Mouse (Mus musculus) liver, embryonic 15.5 days (tissue): ENCODE measurements around the gene Coq10a. TPM values are rescaled to one million over a fixed set of nuclear protein-coding genes. Genes with fewer than 3 reads are reported as not detected.

Experiments used
- ATAC-seq: fragments of 200-750 bp; cut with Nextera tagmentation; 2 replicates; pipeline ENCODE4 v1.8.0; 2017; ENCODE audit warnings: moderate number of reproducible peaks, mild to moderate bottlenecking, moderate library complexity; ENCODE audit not compliant: insufficient read depth
- H3K27ac ChIP-seq: fragments of 300-500 bp; sonication (generic); replicated peaks from 2 replicates; pipeline ENCODE4 v1.5.1; 2015; ENCODE audit warnings: mild to moderate bottlenecking, inconsistent platforms
- H3K27me3 ChIP-seq: fragments of 300-500 bp; sonication (generic); 2 replicates; pipeline ENCODE4 v1.6.1; 2015; ENCODE audit warnings: mild to moderate bottlenecking, inconsistent platforms
- H3K36me3 ChIP-seq: fragments of 300-500 bp; sonication (generic); replicated peaks from 2 replicates; pipeline ENCODE4 v1.6.1; 2015; ENCODE audit warnings: moderate library complexity, mild to moderate bottlenecking, inconsistent platforms
- H3K4me1 ChIP-seq: fragments of 300-500 bp; sonication (generic); replicated peaks from 2 replicates; pipeline ENCODE4 v1.6.1; 2015; ENCODE audit warnings: inconsistent platforms
- H3K4me2 ChIP-seq: fragments of 300-500 bp; sonication (generic); 2 replicates; pipeline ENCODE4 v1.6.1; 2015; ENCODE audit warnings: moderate library complexity, mild to moderate bottlenecking, inconsistent platforms
- H3K4me3 ChIP-seq: fragments of 300-500 bp; sonication (generic); replicated peaks from 2 replicates; pipeline ENCODE4 v1.5.1; 2015; ENCODE audit warnings: mild to moderate bottlenecking, inconsistent platforms
- H3K9ac ChIP-seq: fragments of 300-500 bp; sonication (generic); 2 replicates; pipeline ENCODE4 v1.6.1; 2015; ENCODE audit warnings: moderate library complexity, mild to moderate bottlenecking, inconsistent platforms
- H3K9me3 ChIP-seq: fragments of 300-500 bp; sonication (generic); replicated peaks from 2 replicates; pipeline ENCODE4 v1.6.1; 2016; ENCODE audit warnings: inconsistent platforms
- WGBS: fragments of 180-500 bp; shearing (Covaris S2); methylation state at CpG from one replicate; pipeline ENCODE4 v1.1.7; 2015; ENCODE audit warnings: mixed read lengths; ENCODE audit not compliant: insufficient replicate concordance; 5-methylcytosine and 5-hydroxymethylcytosine counted together
- polyA plus RNA-seq: library from polyadenylated mRNA; unstranded; fragments of >200 nt; fragmentation: Nextera tagmentation; extraction: Ambion mirVana; gene quantifications from 2 replicates; pipeline ENCODE4 v1.2.1, GENCODE M21; 2015

The Coq10a gene
- polyA plus RNA-seq, 1 experiment from 2014 or later: 5.2 TPM

GRCm38 (mm10) chr10:128372989-128373748, 4.4 kb upstream of the Coq10a start:
- H3K4me1 ChIP-seq: peaks cover 48% of the 10 kb centered on the region
- no peaks in the 10 kb centered on the region for H3K9me3 ChIP-seq
- no peak overlapping the region for H3K4me3 ChIP-seq
- peak overlapping the region; percentile 29; the same call in 1 of the 2 replicates for H3K27ac ChIP-seq
- H3K36me3 ChIP-seq: no peaks in the 10 kb centered on the region
- ATAC-seq: no peak
- WGBS: 47% methylated on average over 6 of the region's 6 CpGs
- H3K9ac ChIP-seq: no peak overlapping the region
- no peak overlapping the region for H3K4me2 ChIP-seq
- no peaks in the 10 kb centered on the region for H3K27me3 ChIP-seq

DNA sequence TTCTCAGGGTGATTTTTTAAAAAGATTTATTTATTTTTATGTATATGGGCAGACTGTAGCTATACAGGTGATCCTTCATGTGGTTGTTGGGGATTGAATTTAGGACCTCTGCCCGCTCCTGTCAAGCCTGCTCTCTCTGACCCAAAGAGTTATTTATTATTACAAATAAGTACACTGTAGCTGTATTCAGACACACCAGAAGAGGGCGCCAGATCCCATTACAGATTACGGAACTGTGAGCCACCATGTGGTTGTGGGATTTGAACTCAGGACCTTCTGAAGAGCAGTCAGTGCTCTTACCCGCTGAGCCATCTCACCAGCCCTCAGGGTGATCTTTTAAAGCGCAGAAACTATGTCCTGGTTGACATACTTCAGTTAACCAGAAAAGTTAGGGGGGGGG, 3.3 kb upstream of the Coq10a start:
- H3K36me3 ChIP-seq: no peaks in the 10 kb centered on the region
- H3K4me3 ChIP-seq: no peak overlapping the region
- no peak overlapping the region for H3K27ac ChIP-seq
- no peaks in the 10 kb centered on the region for H3K27me3 ChIP-seq
- ATAC-seq: no peak
- H3K4me1 ChIP-seq: peaks cover 48% of the 10 kb centered on the region
- H3K9ac ChIP-seq: no peak overlapping the region
- no peaks in the 10 kb centered on the region for H3K9me3 ChIP-seq
- no peak overlapping the region for H3K4me2 ChIP-seq
- 67% methylated on average over 5 of the region's 5 CpGs for WGBS

- no peak for ATAC-seq
- Histone ChIP-seq H3K4me2 (no peak overlapping the region), H3K9me3 (no peaks in the 10 kb centered on the region), H3K4me3 (no peak overlapping the region), H3K27me3 (no peaks in the 10 kb centered on the region), H3K36me3 (0 out of 2 replicates have a peak, but pooled peaks cover under 1% of the 10 kb centered on the region), H3K27ac (no peak overlapping the region; the same call in 1 of the 2 replicates), H3K4me1 (peaks cover 49% of the 10 kb centered on the region), H3K9ac (no peak overlapping the region)
- WGBS: 59% methylated on average over 4 of the region's 4 CpGs
These were observed 1.8 kb upstream of the Coq10a start for GRCm38 (mm10) chr10:128370601-128371000.

- WGBS: 64% methylated on average over 6 of the region's 6 CpGs
- no peak overlapping the region for H3K9ac ChIP-seq
- H3K27ac ChIP-seq: no peak overlapping the region
- H3K36me3 ChIP-seq: peaks cover 7% of the 10 kb centered on the region
- H3K4me2 ChIP-seq: no peak overlapping the region
- no peaks in the 10 kb centered on the region for H3K27me3 ChIP-seq
- no peaks in the 10 kb centered on the region for H3K9me3 ChIP-seq
- peaks cover 49% of the 10 kb centered on the region for H3K4me1 ChIP-seq
- H3K4me3 ChIP-seq: no peak overlapping the region
- no peak for ATAC-seq
These were observed 1.2 kb upstream of the Coq10a start for GRCm38 (mm10) chr10:128370021-128370420.

- peaks cover 49% of the 10 kb centered on the region for H3K4me1 ChIP-seq
- H3K9me3 ChIP-seq: no peaks in the 10 kb centered on the region
- H3K9ac ChIP-seq: peak overlapping the region; percentile 72
- H3K36me3 ChIP-seq: peaks cover 10% of the 10 kb centered on the region
- H3K27ac ChIP-seq: peak overlapping the region; percentile 92
- 68% methylated on average over 6 of the region's 6 CpGs for WGBS
- H3K4me3 ChIP-seq: peak overlapping the region; percentile 83
- ATAC-seq: no peak
- peak overlapping the region; percentile 91 for H3K4me2 ChIP-seq
- no peaks in the 10 kb centered on the region for H3K27me3 ChIP-seq
These were observed 802 bp upstream of the Coq10a start for GRCm38 (mm10) chr10:128369599-128369998.

GRCm38 (mm10) chr10:128369218-128369543, 384 bp upstream of the Coq10a start:
- Histone ChIP-seq H3K9ac (peak overlapping the region; percentile 72), H3K27ac (peak overlapping the region; percentile 92), H3K9me3 (no peaks in the 10 kb centered on the region), H3K4me1 (peaks cover 49% of the 10 kb centered on the region), H3K4me2 (peak overlapping the region; percentile 91), H3K36me3 (peaks cover 12% of the 10 kb centered on the region), H3K4me3 (peak overlapping the region; percentile 83), H3K27me3 (no peaks in the 10 kb centered on the region)
- WGBS: 2% methylated on average over 9 of the region's 9 CpGs
- ATAC-seq: no peak

- Histone ChIP-seq H3K9ac (peak overlapping the region; percentile 72), H3K27ac (peak overlapping the region; percentile 92), H3K27me3 (no peaks in the 10 kb centered on the region), H3K4me1 (peaks cover 41% of the 10 kb centered on the region), H3K4me2 (peak overlapping the region; percentile 91), H3K4me3 (peak overlapping the region; percentile 83), H3K9me3 (no peaks in the 10 kb centered on the region), H3K36me3 (peaks cover 25% of the 10 kb centered on the region)
- ATAC-seq: no peak; the same call in 1 of the 2 replicates
- WGBS: 21% methylated on average over 19 of the region's 19 CpGs
These were observed 847 bp downstream of the Coq10a start for GRCm38 (mm10) chr10:128367899-128368401.

GRCm38 (mm10) chr10:128362568-128362967, 6.2 kb downstream of the Coq10a start:
- no peaks in the 10 kb centered on the region for H3K9me3 ChIP-seq
- 39% methylated on average over 3 of the region's 3 CpGs for WGBS
- H3K4me2 ChIP-seq: no peak overlapping the region
- H3K4me3 ChIP-seq: no peak overlapping the region
- H3K9ac ChIP-seq: no peak overlapping the region
- peaks cover 78% of the 10 kb centered on the region for H3K36me3 ChIP-seq
- H3K27ac ChIP-seq: no peak overlapping the region
- no peaks in the 10 kb centered on the region for H3K27me3 ChIP-seq
- ATAC-seq: no peak
- peaks cover 16% of the 10 kb centered on the region for H3K4me1 ChIP-seq

- Histone ChIP-seq H3K9ac (no peak overlapping the region), H3K9me3 (no peaks in the 10 kb centered on the region), H3K27me3 (no peaks in the 10 kb centered on the region), H3K4me1 (peaks cover 9% of the 10 kb centered on the region; the same call in 1 of the 2 replicates), H3K4me2 (no peak overlapping the region), H3K36me3 (peaks cover 86% of the 10 kb centered on the region), H3K4me3 (no peak overlapping the region), H3K27ac (no peak overlapping the region)
- WGBS: 84% methylated on average over 6 of the region's 6 CpGs
- no peak for ATAC-seq
These were observed 7.0 kb downstream of the Coq10a start for GRCm38 (mm10) chr10:128361836-128362235.

DNA sequence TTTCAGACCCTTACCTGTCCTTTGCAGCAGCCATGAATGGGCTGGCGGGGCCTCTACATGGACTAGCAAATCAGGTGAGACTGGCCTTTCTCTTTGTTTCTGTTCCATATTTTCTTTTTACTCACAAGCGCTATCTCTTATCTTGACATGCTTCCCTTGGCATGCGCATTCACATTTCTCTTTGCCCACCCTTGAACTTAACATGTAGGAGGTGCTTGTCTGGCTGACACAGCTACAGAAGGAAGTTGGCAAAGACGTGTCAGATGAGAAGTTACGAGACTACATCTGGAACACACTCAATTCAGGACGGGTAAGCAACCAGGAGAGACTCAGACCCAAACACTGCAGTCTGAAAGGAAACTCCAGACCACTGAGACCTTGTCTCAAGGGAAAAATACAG, 9.6 kb downstream of the Coq10a start:
- Histone ChIP-seq H3K4me3 (no peak overlapping the region), H3K4me1 (no peaks in the 10 kb centered on the region), H3K9ac (no peak overlapping the region), H3K9me3 (no peaks in the 10 kb centered on the region), H3K36me3 (peaks cover 99% of the 10 kb centered on the region), H3K27ac (no peak overlapping the region), H3K27me3 (no peaks in the 10 kb centered on the region), H3K4me2 (no peak overlapping the region)
- ATAC-seq: no peak
- WGBS: 79% methylated on average over 6 of the region's 6 CpGs

DNA sequence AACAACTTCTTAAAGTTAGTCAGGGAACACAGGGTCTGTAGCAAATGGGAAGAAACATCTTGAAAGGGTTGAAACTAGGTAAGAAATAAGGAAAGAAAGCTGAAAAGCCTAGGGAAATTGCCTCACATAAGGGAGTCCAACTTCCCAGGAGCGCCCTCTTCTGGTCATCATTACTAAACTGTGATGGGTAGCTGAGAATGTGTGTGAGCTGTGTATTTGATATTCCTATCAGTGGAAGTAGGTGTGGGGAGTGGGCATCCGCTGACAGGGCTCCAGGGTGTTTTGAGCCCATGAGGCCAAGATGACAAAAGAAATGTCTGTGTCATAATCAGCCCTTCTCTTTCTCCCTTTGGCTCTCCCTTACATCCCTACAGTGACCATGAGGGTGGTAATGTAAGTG, 10.0 kb downstream of the Coq10a start:
- no peak overlapping the region for H3K4me3 ChIP-seq
- H3K4me1 ChIP-seq: no peaks in the 10 kb centered on the region
- no peak overlapping the region for H3K9ac ChIP-seq
- no peaks in the 10 kb centered on the region for H3K9me3 ChIP-seq
- no peak overlapping the region for H3K27ac ChIP-seq
- 35% methylated on average over 2 of the region's 2 CpGs for WGBS
- H3K36me3 ChIP-seq: peaks cover 99% of the 10 kb centered on the region
- no peaks in the 10 kb centered on the region for H3K27me3 ChIP-seq
- H3K4me2 ChIP-seq: no peak overlapping the region
- 0 out of 2 replicates have a peak, but pooled peaks have one; percentile 23 for ATAC-seq
